Mouse (Mus musculus) stomach, postnatal 0 days (tissue): ENCODE measurements around the gene Myog. TPM values are rescaled to one million over a fixed set of nuclear protein-coding genes. Genes with fewer than 3 reads are reported as not detected.

Experiments used
- ATAC-seq: fragments of 200-750 bp; cut with Nextera tagmentation; 2 replicates; pipeline ENCODE4 v1.8.0; 2017; ENCODE audit not compliant: low FRiP score, low TSS enrichment
- DNase-seq: peaks from one replicate; pipeline ENCODE4 v3.0.0-alpha.2; 2016; ENCODE audit warnings: low spot score
- H3K27ac ChIP-seq: fragments of 300-500 bp; sonication (generic); replicated peaks from 2 replicates; pipeline ENCODE4 v1.5.1; 2014; ENCODE audit warnings: mild to moderate bottlenecking, control low read depth
- H3K27me3 ChIP-seq: fragments of 300-500 bp; sonication (generic); 2 replicates; pipeline ENCODE4 v1.6.1; 2014; ENCODE audit warnings: low read length; ENCODE audit not compliant: control insufficient read depth, insufficient read depth
- H3K36me3 ChIP-seq: fragments of 300-500 bp; sonication (generic); 2 replicates; pipeline ENCODE4 v1.6.1; 2014; ENCODE audit warnings: low read length, mixed read lengths; ENCODE audit not compliant: control insufficient read depth, insufficient read depth
- H3K4me1 ChIP-seq: fragments of 300-500 bp; sonication (generic); replicated peaks from 2 replicates; pipeline ENCODE4 v1.6.1; 2014; ENCODE audit warnings: antibody characterized with exemption; ENCODE audit not compliant: control insufficient read depth, insufficient read depth
- H3K4me2 ChIP-seq: fragments of 300-500 bp; sonication (generic); replicated peaks from 2 replicates; pipeline ENCODE4 v1.6.1; 2014; ENCODE audit warnings: low read depth, mild to moderate bottlenecking, control low read depth, moderate library complexity
- H3K4me3 ChIP-seq: fragments of 300-500 bp; sonication (generic); 2 replicates; pipeline ENCODE4 v1.5.1; 2014; ENCODE audit warnings: low read depth, low read length, control low read depth
- H3K9ac ChIP-seq: fragments of 300-500 bp; sonication (generic); 2 replicates; pipeline ENCODE4 v1.6.1; 2014; ENCODE audit warnings: mild to moderate bottlenecking, low read length, control low read depth, mixed read lengths
- H3K9me3 ChIP-seq: fragments of 300-500 bp; sonication (generic); 2 replicates; pipeline ENCODE4 v1.6.1; 2016; ENCODE audit warnings: low read length; ENCODE audit not compliant: control insufficient read depth
- CTCF ChIP-seq: IDR thresholded peaks from 2 replicates; pipeline ENCODE4 v1.5.1; 2016; ENCODE audit warnings: antibody characterized with exemption, low read depth, mild to moderate bottlenecking, moderate library complexity
- EP300 ChIP-seq: optimal IDR thresholded peaks from 2 replicates; pipeline ENCODE3; 2016; ENCODE audit warnings: antibody characterized with exemption
- WGBS: fragments of 180-500 bp; shearing (Covaris S2); extraction: QIAGEN DNeasy Blood & Tissue Kit; methylation state at CpG from one replicate; pipeline ENCODE4 v1.1.7; 2014; 5-methylcytosine and 5-hydroxymethylcytosine counted together
- polyA plus RNA-seq: library from polyadenylated mRNA; unstranded; fragments of >200 nt; fragmentation: Nextera tagmentation; extraction: Ambion mirVana; gene quantifications from 2 replicates; pipeline ENCODE4 v1.2.1, GENCODE M21; 2015

Myog gene
- 2.7 and 5.0 TPM in 2 replicates for polyA plus RNA-seq

GRCm38 (mm10) chr1:134289598-134290099, at the start of gene Myog:
TSS of gene Myog (plus strand) at chr1:134289989.
- TF ChIP-seq CTCF (no peak), EP300 (no peak)
- H3K27me3 ChIP-seq: no peaks in the 10 kb centered on the region
- no peak within 1 kb of the TSS for H3K27ac ChIP-seq
- no peak within 1 kb of the TSS for H3K9ac ChIP-seq
- H3K4me3 ChIP-seq: no peak within 1 kb of the TSS
- H3K36me3 ChIP-seq: no peaks in the 10 kb centered on the region
- whole genome bisulfite sequencing: 54% methylated on average over 11 of the region's 11 CpGs
- DNase-seq (no peak), ATAC-seq (no peak)
- H3K4me1 ChIP-seq: no peaks in the 10 kb centered on the region
- no peak within 1 kb of the TSS for H3K4me2 ChIP-seq
- H3K9me3 ChIP-seq: no peaks in the 10 kb centered on the region

GRCm38 (mm10) chr1:134240701-134241100, 49.1 kb upstream of the Myog start:
- Histone ChIP-seq H3K27me3 (no peaks in the 10 kb centered on the region), H3K4me1 (no peaks in the 10 kb centered on the region), H3K27ac (no peak overlapping the region), H3K4me2 (no peak overlapping the region), H3K4me3 (no peak overlapping the region), H3K36me3 (no peaks in the 10 kb centered on the region), H3K9ac (no peak overlapping the region), H3K9me3 (no peaks in the 10 kb centered on the region)
- no peak for ATAC-seq
- 80% methylated on average over 9 of the region's 9 CpGs for WGBS
- DNase-seq: no peak
- TF ChIP-seq EP300: no peak
- no peak for TF ChIP-seq CTCF

- DNase-seq (no peak), ATAC-seq (no peak)
- Histone ChIP-seq H3K4me3 (no peak overlapping the region), H3K9ac (no peak overlapping the region), H3K4me1 (no peaks in the 10 kb centered on the region), H3K36me3 (no peaks in the 10 kb centered on the region), H3K27me3 (no peaks in the 10 kb centered on the region), H3K9me3 (no peaks in the 10 kb centered on the region), H3K27ac (no peak overlapping the region), H3K4me2 (no peak overlapping the region)
- TF ChIP-seq EP300 (no peak), CTCF (no peak)
- WGBS: 62% methylated on average over 8 of the region's 8 CpGs
Observed at GRCm38 (mm10) chr1:134241298-134241697, 48.5 kb upstream of the Myog start.

GRCm38 (mm10) chr1:134242286-134242685, 47.5 kb upstream of the Myog start:
- DNase-seq (no peak), ATAC-seq (no peak)
- no peaks in the 10 kb centered on the region for H3K36me3 ChIP-seq
- no peaks in the 10 kb centered on the region for H3K4me1 ChIP-seq
- H3K4me3 ChIP-seq: no peak overlapping the region
- no peak overlapping the region for H3K4me2 ChIP-seq
- no peak overlapping the region for H3K9ac ChIP-seq
- 52% methylated on average over 2 of the region's 2 CpGs for WGBS
- TF ChIP-seq EP300 (no peak), CTCF (no peak)
- H3K27ac ChIP-seq: no peak overlapping the region
- H3K9me3 ChIP-seq: no peaks in the 10 kb centered on the region
- no peaks in the 10 kb centered on the region for H3K27me3 ChIP-seq

- 55% methylated on average over 6 of the region's 6 CpGs for WGBS
- DNase-seq: peak; percentile 48
- no peaks in the 10 kb centered on the region for H3K36me3 ChIP-seq
- no peaks in the 10 kb centered on the region for H3K4me1 ChIP-seq
- peak; percentile 25; the same call in 1 of the 2 replicates for ATAC-seq
- no peaks in the 10 kb centered on the region for H3K9me3 ChIP-seq
- H3K9ac ChIP-seq: no peak overlapping the region
- H3K27me3 ChIP-seq: no peaks in the 10 kb centered on the region
- no peak overlapping the region for H3K4me3 ChIP-seq
- H3K27ac ChIP-seq: peak overlapping the region; percentile 30; the same call in 1 of the 2 replicates
- TF ChIP-seq EP300: no peak
- TF ChIP-seq CTCF: no peak
- no peak overlapping the region for H3K4me2 ChIP-seq
Observed at GRCm38 (mm10) chr1:134243505-134243904, 46.3 kb upstream of the Myog start.

GRCm38 (mm10) chr1:134243948-134244914, 45.6 kb upstream of the Myog start:
- peak overlapping the region; percentile 21; the same call in 1 of the 2 replicates for H3K4me2 ChIP-seq
- no peaks in the 10 kb centered on the region for H3K4me1 ChIP-seq
- no peaks in the 10 kb centered on the region for H3K36me3 ChIP-seq
- no peak overlapping the region for H3K9ac ChIP-seq
- no peak overlapping the region for H3K4me3 ChIP-seq
- H3K9me3 ChIP-seq: no peaks in the 10 kb centered on the region
- peak; percentile 88 for ATAC-seq
- DNase-seq: peak; percentile 97
- TF ChIP-seq CTCF (peak; percentile 98), EP300 (no peak)
- peak overlapping the region; percentile 69 for H3K27ac ChIP-seq
- WGBS: 21% methylated on average over 35 of the region's 35 CpGs
- H3K27me3 ChIP-seq: no peaks in the 10 kb centered on the region
